Mouse (Mus musculus): Measurements from ENCODE around the gene Cxcr4. TPM values are rescaled to one million over a fixed set of nuclear protein-coding genes. Genes with fewer than 3 reads are reported as not detected.

Cxcr4 gene
- polyA plus RNA-seq (2012; rRNA removed): 1,143 and 1,279 TPM in 2 replicates

GRCm38 (mm10) chr1:128592211-128592741, at the start of gene Cxcr4:
TSS of gene Cxcr4 (minus strand) at chr1:128592293.
- under 1% methylated on average over 27 of the region's 27 CpGs for WGBS
- Histone ChIP-seq H3K4me1 (replicated peaks; ENCODE audit: control insufficient read depth, insufficient read depth, low read length) (peaks cover 31% of the 10 kb centered on the region), H3K36me3 (ENCODE audit: control insufficient read depth, insufficient read depth, low read length) (peaks cover 28% of the 10 kb centered on the region), H3K27me3 (ENCODE audit: control insufficient read depth, insufficient read depth, low read length) (no peaks in the 10 kb centered on the region), H3K27ac (ENCODE audit: control insufficient read depth, insufficient read depth, low read length) (peak within 1 kb of the TSS; percentile 98), H3K4me3 (ENCODE audit: control insufficient read depth, insufficient read depth, low read length) (peak within 1 kb of the TSS; percentile 74)
- peak; percentile 53; the same call in 1 of the 2 replicates for TF ChIP-seq CTCF (IDR thresholded peaks at IDR 0.05; ENCODE audit: borderline replicate concordance, control insufficient read depth, extremely low read depth, insufficient read depth, low read length, poor library complexity)
- TF ChIP-seq POLR2A (IDR thresholded peaks at IDR 0.05; ENCODE audit: control insufficient read depth, extremely low read depth, insufficient read depth, low read length, poor library complexity): peak; percentile 99
- DNase-seq: peak; percentile 94

GRCm38 (mm10) chr1:128639707-128640107, 47.6 kb upstream of the Cxcr4 start:
- Histone ChIP-seq H3K27ac (ENCODE audit: control insufficient read depth, insufficient read depth, low read length) (no peak overlapping the region), H3K4me1 (replicated peaks; ENCODE audit: control insufficient read depth, insufficient read depth, low read length) (no peaks in the 10 kb centered on the region), H3K36me3 (ENCODE audit: control insufficient read depth, insufficient read depth, low read length) (no peaks in the 10 kb centered on the region), H3K4me3 (ENCODE audit: control insufficient read depth, insufficient read depth, low read length) (no peak overlapping the region), H3K27me3 (ENCODE audit: control insufficient read depth, insufficient read depth, low read length) (no peaks in the 10 kb centered on the region)
- 95% methylated on average over 4 of the region's 4 CpGs for WGBS
- DNase-seq: no peak
- TF ChIP-seq CTCF (IDR thresholded peaks at IDR 0.05; ENCODE audit: borderline replicate concordance, control insufficient read depth, extremely low read depth, insufficient read depth, low read length, poor library complexity) (no peak), POLR2A (IDR thresholded peaks at IDR 0.05; ENCODE audit: control insufficient read depth, extremely low read depth, insufficient read depth, low read length, poor library complexity) (no peak)

GRCm38 (mm10) chr1:128637230-128637740, 45.2 kb upstream of the Cxcr4 start:
- Histone ChIP-seq H3K36me3 (ENCODE audit: control insufficient read depth, insufficient read depth, low read length) (no peaks in the 10 kb centered on the region), H3K27ac (ENCODE audit: control insufficient read depth, insufficient read depth, low read length) (no peak overlapping the region), H3K27me3 (ENCODE audit: control insufficient read depth, insufficient read depth, low read length) (no peaks in the 10 kb centered on the region), H3K4me3 (ENCODE audit: control insufficient read depth, insufficient read depth, low read length) (no peak overlapping the region), H3K4me1 (replicated peaks; ENCODE audit: control insufficient read depth, insufficient read depth, low read length) (no peaks in the 10 kb centered on the region; the same call in 1 of the 2 replicates)
- TF ChIP-seq POLR2A (IDR thresholded peaks at IDR 0.05; ENCODE audit: control insufficient read depth, extremely low read depth, insufficient read depth, low read length, poor library complexity) (no peak), CTCF (IDR thresholded peaks at IDR 0.05; ENCODE audit: borderline replicate concordance, control insufficient read depth, extremely low read depth, insufficient read depth, low read length, poor library complexity) (no peak)
- DNase-seq: no peak
- 91% methylated on average over 7 of the region's 7 CpGs for WGBS

GRCm38 (mm10) chr1:128636258-128637229, 44.5 kb upstream of the Cxcr4 start:
- Histone ChIP-seq H3K36me3 (ENCODE audit: control insufficient read depth, insufficient read depth, low read length) (no peaks in the 10 kb centered on the region), H3K4me3 (ENCODE audit: control insufficient read depth, insufficient read depth, low read length) (no peak overlapping the region), H3K27me3 (ENCODE audit: control insufficient read depth, insufficient read depth, low read length) (no peaks in the 10 kb centered on the region), H3K27ac (ENCODE audit: control insufficient read depth, insufficient read depth, low read length) (no peak overlapping the region), H3K4me1 (replicated peaks; ENCODE audit: control insufficient read depth, insufficient read depth, low read length) (no peaks in the 10 kb centered on the region; the same call in 1 of the 2 replicates)
- TF ChIP-seq POLR2A (IDR thresholded peaks at IDR 0.05; ENCODE audit: control insufficient read depth, extremely low read depth, insufficient read depth, low read length, poor library complexity): no peak
- TF ChIP-seq CTCF (IDR thresholded peaks at IDR 0.05; ENCODE audit: borderline replicate concordance, control insufficient read depth, extremely low read depth, insufficient read depth, low read length, poor library complexity): no peak
- WGBS: 89% methylated on average over 10 of the region's 10 CpGs
- DNase-seq: no peak

GRCm38 (mm10) chr1:128633711-128634379, 41.8 kb upstream of the Cxcr4 start:
- no peaks in the 10 kb centered on the region for H3K27me3 ChIP-seq (ENCODE audit: control insufficient read depth, insufficient read depth, low read length)
- no peaks in the 10 kb centered on the region for H3K36me3 ChIP-seq (ENCODE audit: control insufficient read depth, insufficient read depth, low read length)
- no peak for DNase-seq
- H3K4me3 ChIP-seq (ENCODE audit: control insufficient read depth, insufficient read depth, low read length): no peak overlapping the region
- no peaks in the 10 kb centered on the region; the same call in 1 of the 2 replicates for H3K4me1 ChIP-seq (replicated peaks; ENCODE audit: control insufficient read depth, insufficient read depth, low read length)
- 93% methylated on average over 6 of the region's 6 CpGs for WGBS
- TF ChIP-seq CTCF (IDR thresholded peaks at IDR 0.05; ENCODE audit: borderline replicate concordance, control insufficient read depth, extremely low read depth, insufficient read depth, low read length, poor library complexity) (no peak), POLR2A (IDR thresholded peaks at IDR 0.05; ENCODE audit: control insufficient read depth, extremely low read depth, insufficient read depth, low read length, poor library complexity) (no peak)
- H3K27ac ChIP-seq (ENCODE audit: control insufficient read depth, insufficient read depth, low read length): no peak overlapping the region

GRCm38 (mm10) chr1:128632522-128632921, 40.4 kb upstream of the Cxcr4 start:
- Histone ChIP-seq H3K27ac (ENCODE audit: control insufficient read depth, insufficient read depth, low read length) (no peak overlapping the region), H3K4me3 (ENCODE audit: control insufficient read depth, insufficient read depth, low read length) (no peak overlapping the region), H3K4me1 (replicated peaks; ENCODE audit: control insufficient read depth, insufficient read depth, low read length) (no peaks in the 10 kb centered on the region; the same call in 1 of the 2 replicates), H3K36me3 (ENCODE audit: control insufficient read depth, insufficient read depth, low read length) (no peaks in the 10 kb centered on the region), H3K27me3 (ENCODE audit: control insufficient read depth, insufficient read depth, low read length) (no peaks in the 10 kb centered on the region)
- no peak for DNase-seq
- no peak for TF ChIP-seq CTCF (IDR thresholded peaks at IDR 0.05; ENCODE audit: borderline replicate concordance, control insufficient read depth, extremely low read depth, insufficient read depth, low read length, poor library complexity)
- TF ChIP-seq POLR2A (IDR thresholded peaks at IDR 0.05; ENCODE audit: control insufficient read depth, extremely low read depth, insufficient read depth, low read length, poor library complexity): no peak
- 76% methylated on average over 6 of the region's 6 CpGs for WGBS

Measured in thymus, adult 2 months (tissue).